Mouse (Mus musculus) hindlimb bud, embryonic 11.5 days (tissue): ENCODE measurements around the gene Amh.

ENCODE experiments used
- DNase-seq: peaks from one replicate; pipeline ENCODE4 v3.0.0-alpha.2; 2012; ENCODE audit warnings: low read depth, low spot score; ENCODE audit errors: extremely low spot score

Gene Amh

DNA sequence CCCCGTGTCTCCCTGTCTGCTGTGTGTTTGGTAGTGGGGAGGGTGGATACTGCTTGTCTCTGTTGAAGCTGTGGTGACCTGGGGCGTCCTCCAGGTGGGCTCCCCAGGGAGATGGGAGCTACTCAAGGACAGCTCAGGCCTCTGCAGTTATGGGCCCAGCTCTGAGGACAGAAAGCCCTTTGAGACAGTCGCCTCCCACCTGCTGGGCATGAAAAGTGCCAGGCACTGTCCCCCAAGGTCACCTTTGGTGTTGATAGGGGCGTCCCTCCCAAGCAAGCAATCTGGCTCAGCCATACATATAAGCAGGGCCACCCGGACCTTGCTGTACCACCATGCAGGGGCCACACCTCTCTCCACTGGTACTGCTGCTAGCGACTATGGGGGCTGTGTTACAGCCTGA is at the start of gene Amh:
TSS of gene Amh (plus strand) at position 328 of the 400 bp plus-strand sequence.
- no peak for DNase-seq

DNA sequence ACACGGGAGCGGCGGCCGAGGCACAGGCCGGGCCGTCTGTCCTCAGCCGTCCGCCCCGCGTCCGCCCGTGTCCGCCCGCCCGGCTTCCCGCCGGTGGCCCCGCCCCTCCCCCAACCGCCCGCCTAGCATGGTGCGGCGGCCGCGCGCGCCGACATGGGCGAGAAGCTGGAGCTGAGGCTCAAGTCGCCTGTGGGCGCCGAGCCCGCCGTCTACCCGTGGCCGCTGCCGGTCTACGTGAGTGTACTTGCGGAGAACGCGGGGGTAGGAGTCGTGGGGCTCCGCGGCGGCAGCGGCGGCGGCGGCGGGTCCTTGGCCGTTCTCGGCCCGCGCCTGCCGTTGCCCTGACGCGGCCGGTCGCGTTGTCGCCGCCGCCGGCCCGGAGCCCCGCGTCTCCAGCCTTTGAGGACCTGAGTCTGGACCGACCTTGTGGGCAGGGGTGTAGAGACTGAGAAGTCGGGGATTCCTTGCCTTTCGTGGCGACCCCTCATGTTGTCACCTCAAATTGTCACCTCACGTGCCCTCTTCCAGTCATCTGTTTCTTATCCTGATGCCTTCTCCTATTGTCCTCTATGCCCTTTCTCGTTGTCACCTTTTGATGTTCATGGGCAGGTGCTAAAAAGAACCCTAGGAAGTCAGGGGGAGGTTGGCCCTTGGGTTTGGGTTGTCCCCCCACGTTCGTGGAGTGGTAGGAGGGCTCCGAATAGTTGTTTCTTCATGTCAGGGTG is 49.6 kb upstream of the Amh start:
- no peak for DNase-seq

DNA sequence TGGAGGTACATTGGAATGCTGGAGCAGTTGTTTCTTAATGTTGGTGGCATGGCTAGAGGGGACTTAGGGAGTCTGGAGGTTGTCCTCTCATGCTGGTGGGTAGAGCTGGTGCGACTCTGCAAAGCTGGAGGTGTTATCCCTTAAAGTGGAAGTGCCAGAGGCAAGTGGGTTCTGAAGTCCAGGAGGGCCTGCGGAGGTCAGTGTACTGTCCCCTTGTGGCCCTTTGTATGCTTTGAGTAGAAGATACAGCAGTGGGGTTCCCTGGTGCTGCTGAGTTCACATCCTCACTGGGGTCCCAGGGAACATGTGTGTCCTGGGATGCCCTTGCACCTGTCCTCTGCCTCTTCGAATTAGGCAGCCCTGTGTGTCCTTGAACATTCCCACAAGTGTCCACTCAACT is 48.9 kb upstream of the Amh start:
- no peak for DNase-seq

DNA sequence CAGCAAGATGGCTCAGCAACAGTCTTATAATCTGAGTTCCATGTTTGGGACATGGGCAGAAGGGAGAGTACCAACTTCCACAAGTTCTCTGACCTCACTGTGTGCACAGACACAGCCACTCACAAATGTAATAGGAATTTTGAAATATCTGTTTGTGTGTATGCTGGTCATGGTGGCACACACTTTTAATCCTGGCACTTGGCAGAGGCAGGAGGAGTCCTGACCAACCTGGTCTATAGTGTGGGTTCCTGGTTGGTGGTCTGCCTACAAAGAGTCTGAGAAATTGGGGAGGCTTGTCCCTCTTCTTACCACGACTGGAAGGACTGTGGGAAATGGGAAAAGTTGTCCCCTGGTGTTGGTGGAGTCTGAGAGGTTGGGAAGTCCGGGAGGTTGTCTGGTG is 48.5 kb upstream of the Amh start:
- DNase-seq, result no peak

DNA sequence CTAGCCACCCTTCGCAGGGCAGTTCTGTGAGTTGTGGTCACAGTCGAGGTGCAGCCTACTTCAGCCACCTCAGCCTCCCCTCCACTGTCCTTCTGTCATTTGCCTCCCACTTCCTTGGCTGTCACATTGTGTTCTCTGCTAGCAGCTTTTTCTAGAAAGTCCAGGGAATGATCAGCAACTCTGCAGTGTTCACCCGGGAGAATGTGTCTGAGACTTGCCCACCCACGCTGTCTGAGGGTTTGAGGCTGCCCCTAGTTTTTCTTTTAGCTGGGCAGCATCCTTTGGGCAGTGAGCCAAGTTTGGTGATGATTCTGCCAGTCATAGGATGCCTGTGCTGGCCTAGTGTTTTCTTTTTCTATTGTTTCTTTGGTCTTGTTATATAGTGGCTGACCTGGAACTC is 48.1 kb upstream of the Amh start:
- DNase-seq, result no peak

DNA sequence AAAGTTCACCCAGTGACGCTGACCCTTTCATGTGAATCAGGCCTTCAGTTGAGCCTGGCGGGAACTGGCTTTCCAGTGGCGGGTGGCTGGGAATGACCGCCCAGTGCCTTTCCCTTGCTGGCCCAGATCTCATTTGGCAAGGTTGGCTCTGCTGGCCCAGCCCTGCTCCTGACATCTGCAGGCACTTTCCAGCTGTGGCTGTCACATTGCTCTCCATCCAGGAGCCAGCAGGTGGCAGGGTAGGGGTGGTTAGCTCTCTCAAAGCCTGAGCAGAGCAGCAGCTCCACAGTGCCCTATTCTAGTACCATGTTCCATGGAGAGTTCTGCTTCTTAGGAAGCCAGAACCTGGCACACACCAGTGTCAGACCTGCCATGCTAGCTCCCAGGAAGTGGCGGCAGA is 47.3 kb upstream of the Amh start:
- DNase-seq, result no peak

DNA sequence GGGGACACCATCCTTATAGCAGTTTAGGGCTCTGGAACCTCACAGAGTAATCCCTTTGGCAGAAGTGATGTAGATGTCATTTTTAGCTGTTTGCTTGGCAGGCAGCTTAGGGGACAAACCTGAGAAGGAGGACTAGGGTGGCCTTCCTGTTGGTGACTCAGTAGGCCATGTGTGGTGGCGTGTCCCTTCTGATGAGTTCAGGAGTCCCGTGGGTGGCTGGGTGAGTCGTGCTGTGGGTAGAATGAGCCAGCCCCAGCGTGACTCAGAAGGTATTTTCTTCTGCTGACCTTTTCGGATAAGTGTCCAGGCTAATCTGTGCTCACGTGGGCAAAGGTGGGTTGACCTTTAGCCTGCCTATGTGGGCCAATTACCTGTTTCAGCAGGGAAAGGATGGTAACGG is 46.4 kb upstream of the Amh start:
- no peak for DNase-seq

DNA sequence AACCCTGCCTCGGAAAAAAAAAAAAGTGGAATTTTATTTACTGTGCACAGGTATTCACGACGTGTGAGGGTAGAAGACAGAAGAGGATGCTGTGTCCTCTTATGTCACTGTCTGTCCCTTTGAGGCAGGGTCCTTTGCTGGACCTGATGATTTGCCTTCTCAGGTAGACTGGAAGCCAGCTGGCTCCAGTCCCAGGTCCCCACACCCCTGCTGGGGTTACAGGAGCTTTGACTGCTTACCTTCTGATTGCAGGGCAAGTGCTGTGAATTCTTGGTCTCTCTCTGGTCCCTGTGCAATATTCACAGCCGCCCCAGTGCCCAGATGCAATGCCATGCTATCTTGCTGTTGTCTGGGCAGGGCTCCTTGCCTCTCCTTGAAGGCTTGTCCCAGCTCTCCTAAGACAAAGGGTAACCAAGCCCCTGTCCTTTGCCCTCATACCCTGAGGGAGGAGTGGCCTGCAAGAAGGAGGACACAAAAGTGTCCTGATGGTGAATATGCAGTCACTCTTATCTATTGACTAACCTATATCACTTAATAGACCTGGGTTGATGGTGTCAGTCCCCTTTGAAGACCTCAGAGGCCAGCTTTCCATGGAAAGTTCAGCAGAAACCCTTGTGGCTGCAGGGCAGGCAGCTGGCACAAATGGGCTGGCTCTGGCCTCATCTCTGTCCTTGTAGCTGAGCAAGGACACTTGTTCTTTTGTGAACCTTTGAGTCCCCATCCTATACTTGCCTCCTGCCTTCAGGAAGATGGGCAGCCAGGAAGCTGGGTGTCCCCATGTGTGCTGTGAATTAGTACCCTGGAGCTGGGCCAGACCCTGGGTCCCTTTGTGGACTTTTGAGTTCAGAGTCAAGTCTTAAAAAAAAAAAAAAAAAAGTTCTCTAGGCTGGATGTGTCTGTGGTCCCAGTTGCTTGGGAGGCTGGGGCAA is 44.2 kb upstream of the Amh start:
- no peak for DNase-seq

DNA sequence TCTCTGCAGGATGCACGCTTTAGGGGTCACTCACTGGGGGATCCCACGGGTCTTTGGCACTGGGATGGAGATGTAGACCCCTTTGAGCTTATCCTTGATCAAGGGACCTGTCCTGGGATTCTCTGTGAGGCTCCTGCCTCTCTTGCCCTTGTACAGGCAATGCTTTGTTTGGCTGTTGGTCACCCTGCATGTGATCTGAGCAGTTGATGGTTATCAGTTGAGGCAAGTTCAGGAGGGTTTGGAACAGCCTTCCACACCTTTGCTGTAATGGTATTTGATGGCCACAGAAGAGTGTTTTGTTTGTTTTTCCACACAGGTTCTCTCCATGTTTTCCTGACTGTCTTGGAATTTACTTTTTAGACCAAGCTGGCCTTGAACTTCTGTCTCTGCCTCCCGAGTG is 43.2 kb upstream of the Amh start:
- no peak for DNase-seq

DNA sequence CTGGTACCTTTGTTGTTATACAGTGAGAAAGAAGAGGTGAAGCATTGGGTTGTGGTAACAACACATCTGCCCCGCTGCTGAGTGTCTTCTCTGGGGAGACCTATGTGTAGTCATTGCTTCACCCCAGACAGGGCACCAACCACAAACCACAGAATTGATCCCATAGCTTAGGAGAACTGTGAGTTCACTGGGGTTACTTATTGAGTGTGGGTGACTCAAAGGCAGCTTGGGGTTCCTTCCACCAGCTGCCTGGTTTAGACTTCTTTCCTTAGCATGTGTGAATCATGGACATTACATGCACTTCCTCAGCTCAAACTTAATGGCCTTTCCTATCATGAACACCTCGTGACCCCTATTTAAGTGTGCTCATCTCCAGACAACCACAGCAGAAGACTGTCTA is 41.5 kb upstream of the Amh start:
- no peak for DNase-seq

DNA sequence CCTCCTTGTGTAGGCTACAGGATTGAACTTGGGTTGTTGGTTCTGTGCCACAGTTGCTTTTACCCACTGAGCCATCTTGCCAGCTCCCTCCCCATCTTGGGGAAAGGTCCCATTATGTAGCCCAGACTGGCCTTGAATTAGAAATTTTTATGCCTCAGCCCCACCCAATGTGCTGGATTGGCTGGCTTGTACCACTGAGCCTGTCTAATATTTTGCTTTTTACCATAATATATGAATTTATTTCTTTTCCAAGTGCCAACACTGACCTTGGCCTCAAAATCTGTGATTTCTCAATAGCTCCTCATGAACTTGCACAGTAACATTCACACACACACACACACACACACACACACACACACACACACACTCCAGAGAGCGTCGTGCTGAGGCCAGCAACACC is 39.3 kb upstream of the Amh start:
- DNase-seq, result no peak

DNA sequence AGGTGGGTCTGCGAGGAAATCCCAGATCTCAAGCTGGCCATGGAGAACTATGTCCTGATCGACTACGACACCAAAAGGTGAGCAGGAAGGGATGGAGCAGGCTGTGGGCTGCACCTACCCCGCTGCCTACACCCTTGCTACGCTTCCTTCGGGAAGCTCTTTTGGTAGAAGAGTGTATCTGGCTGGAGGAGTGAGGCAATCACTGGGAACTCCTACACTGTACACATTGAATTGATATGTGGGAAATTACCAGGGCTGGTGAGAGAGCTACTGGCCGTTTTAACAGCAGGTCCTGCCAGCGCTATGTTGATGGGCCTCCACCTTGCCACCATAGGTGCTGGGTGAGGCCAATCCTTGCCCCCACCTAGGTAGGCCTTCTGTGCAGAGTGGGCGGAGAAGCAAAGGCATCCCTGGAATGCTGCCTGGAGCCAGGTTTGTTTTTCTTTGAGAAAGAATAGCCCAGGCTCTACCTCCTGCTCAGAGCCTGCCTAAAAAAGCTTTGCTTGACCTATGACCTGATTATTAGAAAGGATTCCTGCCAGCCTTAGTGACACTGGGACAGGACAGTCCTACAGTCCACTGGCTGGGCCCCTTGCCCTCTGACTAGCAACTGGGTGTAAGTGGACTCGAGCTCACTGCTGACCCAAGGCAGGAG is 38.8 kb upstream of the Amh start:
- DNase-seq, result no peak

DNA sequence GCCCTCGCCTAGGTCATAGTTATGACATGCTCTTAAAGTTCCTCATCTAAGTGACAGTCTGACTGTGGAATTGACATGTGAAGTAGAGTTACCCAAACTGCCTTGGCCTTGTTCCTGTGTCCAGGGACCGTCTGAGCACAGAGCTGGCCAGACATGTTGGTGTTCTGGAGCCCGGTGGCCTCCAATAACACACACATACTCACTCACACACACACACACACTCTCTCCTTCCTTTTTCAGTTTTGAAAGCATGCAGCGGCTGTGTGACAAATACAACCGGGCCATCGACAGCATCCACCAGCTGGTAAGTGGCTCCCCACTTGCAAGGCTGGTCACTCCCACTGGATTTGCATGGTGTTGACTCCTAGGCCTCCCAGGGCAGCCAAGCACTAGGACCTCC is 36.7 kb upstream of the Amh start:
- DNase-seq, result no peak

DNA sequence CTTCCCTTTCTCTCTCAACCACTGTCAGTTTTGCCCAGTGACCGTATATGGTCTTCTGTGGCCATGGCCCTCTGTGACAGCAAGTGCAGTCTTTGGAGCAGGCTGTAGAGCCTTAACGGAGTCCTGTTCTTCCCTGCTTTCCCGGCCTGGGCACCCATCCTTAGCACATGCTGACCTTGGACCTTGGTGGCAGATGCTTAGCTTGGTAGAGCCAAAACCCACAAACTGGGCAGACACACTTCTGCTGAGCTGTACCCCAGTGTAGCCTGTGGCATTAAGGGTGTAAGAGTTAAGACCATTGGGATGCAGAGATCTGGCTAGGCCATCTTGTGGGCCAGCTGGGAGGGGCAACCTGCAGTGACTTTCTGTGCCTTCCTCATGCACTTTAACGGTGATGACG is 31.2 kb upstream of the Amh start:
- DNase-seq, result no peak

DNA sequence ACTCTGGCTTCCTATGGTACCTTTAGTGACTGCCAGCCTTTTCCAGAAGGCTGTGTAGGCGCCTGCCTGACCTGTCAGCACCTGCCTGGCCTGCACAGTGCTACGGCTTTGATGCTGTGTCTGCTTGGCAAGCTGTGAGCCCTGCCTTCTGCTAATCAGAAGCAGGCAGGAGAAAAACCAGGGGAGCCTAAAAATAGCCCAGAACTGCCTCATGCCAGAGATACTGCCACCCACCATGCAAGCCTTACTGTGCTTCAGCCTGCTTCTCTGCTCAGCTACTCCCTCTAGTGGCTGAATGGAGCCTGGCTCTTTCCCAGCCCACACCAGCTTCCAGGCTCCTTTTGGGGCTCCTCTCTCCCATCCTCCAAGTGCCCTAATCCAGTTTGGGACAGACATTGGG is 30.5 kb upstream of the Amh start:
- peak; percentile 64 for DNase-seq

DNA sequence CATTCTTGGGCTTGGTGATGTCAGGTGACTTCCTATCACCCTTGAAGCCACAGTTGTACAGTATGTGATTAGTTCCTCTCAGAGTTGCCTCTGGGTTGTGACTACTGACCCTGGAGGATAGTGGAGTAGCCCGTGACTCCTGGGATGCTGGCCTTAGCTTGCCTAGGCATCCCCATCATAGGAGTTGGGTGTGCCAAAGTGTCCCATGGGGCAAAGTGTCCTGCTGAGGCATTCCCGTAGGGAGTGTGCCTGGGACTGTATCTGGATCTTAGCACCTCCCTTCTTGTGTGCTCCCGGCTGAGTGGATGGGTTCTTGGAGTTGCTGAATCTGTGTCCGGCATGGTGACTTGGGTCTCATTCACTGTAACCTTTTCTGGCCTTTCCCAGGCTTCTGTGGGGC is 30.1 kb upstream of the Amh start:
- DNase-seq, result no peak

DNA sequence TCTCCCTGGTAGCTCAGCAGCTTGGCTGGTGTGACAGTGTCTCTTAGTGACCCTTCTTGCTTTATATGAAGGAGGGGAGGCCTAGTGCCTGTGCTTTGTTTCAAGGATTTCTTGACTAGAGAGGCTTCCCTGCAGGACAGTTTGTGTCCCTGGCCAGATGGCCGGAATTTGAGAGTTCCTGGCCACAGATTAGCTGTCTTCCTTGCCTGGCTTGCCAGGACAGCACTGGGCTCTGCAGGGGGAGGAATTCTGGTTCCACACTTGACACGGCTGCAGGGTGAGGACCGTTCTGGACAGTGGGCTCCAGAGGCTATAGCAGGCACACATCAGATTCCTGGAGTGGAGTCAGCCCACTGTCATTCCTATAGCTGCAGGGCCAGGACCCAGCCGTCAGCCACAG is 29.3 kb upstream of the Amh start:
- DNase-seq, result no peak

DNA sequence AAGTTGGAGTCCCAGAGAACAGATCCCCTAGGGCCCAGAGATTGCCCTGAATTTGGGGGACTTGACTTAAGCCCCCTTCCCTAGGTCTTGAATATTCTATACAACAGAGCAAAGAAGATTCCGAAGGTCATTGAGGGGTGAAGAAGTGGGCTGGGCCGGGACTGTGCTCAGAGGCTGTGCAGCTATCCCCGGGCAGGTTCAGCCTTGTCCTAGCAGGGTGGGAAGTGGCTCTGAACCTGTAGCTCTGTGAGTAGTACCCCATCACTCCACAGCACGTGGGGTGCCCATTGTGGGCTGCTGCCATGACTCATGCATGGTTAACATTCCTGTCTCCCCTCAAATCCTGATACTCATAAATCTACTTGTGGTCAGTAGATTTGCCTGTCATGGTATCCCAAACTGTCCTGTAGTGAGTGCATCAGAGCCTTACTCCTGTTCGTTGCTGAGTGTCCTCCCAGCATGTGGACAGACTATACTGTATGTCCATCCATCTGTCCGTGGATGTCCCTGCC is 28.6 kb upstream of the Amh start:
- DNase-seq, result no peak

DNA sequence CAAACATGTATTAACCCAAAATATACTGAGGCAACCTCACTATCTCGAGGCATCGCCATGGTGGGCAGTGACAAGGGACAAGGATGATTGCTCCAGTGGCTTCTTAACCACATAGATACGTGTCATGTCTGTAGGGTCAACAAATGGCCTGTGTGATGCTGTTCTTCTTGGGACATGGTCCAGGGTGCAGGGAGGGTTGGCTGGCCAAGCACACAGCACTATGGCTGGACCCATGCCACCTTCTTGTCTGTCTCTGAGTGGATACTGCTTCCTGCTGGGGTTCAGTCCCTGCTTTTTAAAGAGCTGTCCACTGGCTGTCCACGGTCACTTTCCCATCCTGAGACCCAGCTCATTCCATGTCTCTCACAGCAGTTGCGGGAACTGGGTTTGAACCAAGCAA is 27.9 kb upstream of the Amh start:
- no peak for DNase-seq

DNA sequence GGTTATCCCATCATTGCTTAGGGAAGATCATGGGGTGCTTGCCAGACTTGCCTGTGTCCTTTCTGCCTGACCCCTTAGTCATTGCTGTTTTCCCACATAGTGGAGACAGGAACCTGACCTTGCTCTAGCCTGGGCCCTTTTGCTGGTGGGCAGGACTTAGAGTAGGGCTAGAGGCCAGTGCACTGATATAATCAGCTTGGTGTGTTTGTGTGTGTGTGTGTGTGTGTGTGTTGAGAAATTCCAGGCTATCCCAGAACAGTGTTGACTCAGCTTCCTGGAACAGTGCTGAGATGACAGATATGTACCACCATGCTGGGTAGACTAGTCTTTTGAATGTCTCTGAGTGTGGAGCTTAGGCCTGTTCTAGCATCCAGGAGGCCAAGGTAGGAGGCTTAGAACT is 25.5 kb upstream of the Amh start:
- no peak for DNase-seq

DNA sequence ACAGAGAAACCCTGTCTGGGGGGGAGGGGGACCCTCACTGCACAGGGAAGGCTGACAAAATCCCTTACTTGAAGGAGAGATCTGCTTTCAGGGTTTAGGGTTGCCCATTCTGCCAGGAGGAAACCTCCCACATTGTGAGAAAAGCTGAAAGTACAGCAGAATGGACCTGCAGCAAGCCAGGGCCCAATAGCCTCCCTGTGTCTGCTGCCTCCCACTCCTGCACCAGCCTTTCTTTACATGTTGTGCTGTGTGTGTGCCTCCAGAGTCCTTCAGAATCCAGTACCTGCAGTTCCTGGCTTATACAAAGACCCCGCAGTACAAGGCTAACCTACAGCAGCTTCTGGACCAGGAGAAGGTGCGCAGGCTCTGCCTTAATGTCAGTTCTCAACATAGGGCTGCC is 20.7 kb upstream of the Amh start:
- no peak for DNase-seq

DNA sequence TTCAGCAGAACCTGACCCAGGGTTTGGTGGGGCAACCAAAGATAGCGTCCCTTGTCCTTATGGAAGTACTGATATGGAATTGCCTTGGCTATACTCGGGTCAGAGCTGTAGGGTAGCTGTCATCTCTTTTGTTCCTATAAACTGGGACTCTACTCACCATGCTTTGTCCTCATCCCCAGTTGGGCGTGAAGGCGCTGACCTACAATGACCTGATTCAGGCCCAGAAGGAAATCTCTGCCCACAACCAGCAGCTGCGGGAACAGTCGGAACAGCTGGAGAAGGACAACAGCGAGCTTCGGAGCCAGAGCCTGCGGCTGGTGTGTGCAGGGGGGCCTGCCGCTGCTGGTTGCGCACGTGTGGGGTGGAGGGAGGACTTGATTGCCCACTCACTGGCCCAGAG is 20.2 kb upstream of the Amh start:
- DNase-seq, result no peak
